Mouse (Mus musculus) lung, embryonic 14.5 days (tissue): ENCODE measurements around the gene Mmd2. TPM values are rescaled to one million over a fixed set of nuclear protein-coding genes. Genes with fewer than 3 reads are reported as not detected.

Experiments used
- ATAC-seq: fragments of 200-750 bp; cut with Nextera tagmentation; 2 replicates; pipeline ENCODE4 v1.8.0; 2017; ENCODE audit warnings: mild to moderate bottlenecking, moderate TSS enrichment, moderate library complexity; ENCODE audit not compliant: insufficient read depth
- DNase-seq: peaks from one replicate; pipeline ENCODE4 v3.0.0-alpha.2; 2015
- H3K27ac ChIP-seq: fragments of 300-500 bp; sonication (generic); 2 replicates; pipeline ENCODE4 v1.5.1; 2014; ENCODE audit warnings: low read depth, mild to moderate bottlenecking, moderate library complexity
- H3K27me3 ChIP-seq: fragments of 300-500 bp; sonication (generic); 2 replicates; pipeline ENCODE4 v1.6.1; 2014; ENCODE audit warnings: low read length, control low read depth; ENCODE audit not compliant: insufficient read depth
- H3K36me3 ChIP-seq: fragments of 300-500 bp; sonication (generic); 2 replicates; pipeline ENCODE4 v1.6.1; 2014; ENCODE audit warnings: control low read depth; ENCODE audit not compliant: insufficient read depth
- H3K4me1 ChIP-seq: fragments of 300-500 bp; sonication (generic); 2 replicates; pipeline ENCODE4 v1.6.1; 2014; ENCODE audit warnings: antibody characterized with exemption, control low read depth; ENCODE audit not compliant: insufficient read depth
- H3K4me2 ChIP-seq: fragments of 300-500 bp; sonication (generic); 2 replicates; pipeline ENCODE4 v1.6.1; 2014; ENCODE audit warnings: mild to moderate bottlenecking
- H3K4me3 ChIP-seq: fragments of 300-500 bp; sonication (generic); 2 replicates; pipeline ENCODE4 v1.5.1; 2014; ENCODE audit warnings: low read depth, low read length
- H3K9ac ChIP-seq: fragments of 300-500 bp; sonication (generic); 2 replicates; pipeline ENCODE4 v1.6.1; 2014
- H3K9me3 ChIP-seq: fragments of 300-500 bp; sonication (generic); 2 replicates; pipeline ENCODE4 v1.6.1; 2016; ENCODE audit warnings: low read depth, low read length, control low read depth
- CTCF ChIP-seq: IDR thresholded peaks from 2 replicates; pipeline ENCODE4 v1.5.1; 2016; ENCODE audit warnings: antibody characterized with exemption, low read depth
- WGBS: fragments of 180-500 bp; shearing (Covaris S2); extraction: QIAGEN DNeasy Blood & Tissue Kit; methylation state at CpG from one replicate; pipeline ENCODE4 v1.1.7; 2014; 5-methylcytosine and 5-hydroxymethylcytosine counted together
- polyA plus RNA-seq: library from polyadenylated mRNA; unstranded; fragments of >200 nt; fragmentation: Nextera tagmentation; extraction: Ambion mirVana; gene quantifications from 2 replicates; pipeline ENCODE4 v1.2.1, GENCODE M21; 2014

Gene Mmd2
- polyA plus RNA-seq, 1 experiment from 2014 or later, result 0.11 TPM

DNA sequence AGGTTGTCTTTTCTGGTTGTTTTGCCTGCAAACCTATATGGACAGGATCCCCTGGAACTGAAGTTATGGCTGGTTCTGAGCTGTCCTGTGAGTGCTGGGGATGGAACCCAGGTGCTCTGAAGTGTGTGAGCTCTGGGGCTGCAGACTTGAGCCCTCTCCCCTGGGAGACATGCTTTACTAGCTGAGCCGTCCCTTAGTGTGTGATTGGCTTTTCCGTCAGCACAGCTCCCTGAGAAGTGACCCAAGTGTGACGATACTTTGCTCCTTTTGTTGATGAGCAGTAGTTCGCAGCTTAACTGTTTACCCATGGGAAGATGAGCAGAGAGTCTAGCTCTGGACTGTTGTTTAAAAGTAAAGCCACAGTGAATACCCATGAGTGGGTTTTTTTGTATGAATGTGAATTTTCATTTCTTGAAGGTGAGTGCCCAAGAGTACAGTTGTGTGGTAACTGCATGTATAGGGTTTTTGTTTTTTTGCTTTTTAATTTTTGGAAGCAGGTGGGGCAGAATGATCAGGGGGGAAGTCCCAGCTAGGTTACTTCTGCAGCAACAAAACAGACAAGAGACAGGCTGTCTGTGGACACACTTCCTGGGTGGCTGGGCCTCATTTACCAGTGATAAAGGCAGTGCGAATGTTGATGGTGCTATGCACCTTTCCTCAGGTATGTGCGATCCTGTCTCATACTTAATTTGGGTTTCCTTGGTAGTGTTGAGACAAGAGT is 32.9 kb upstream of the Mmd2 start:
- Histone ChIP-seq H3K9ac (no peak overlapping the region), H3K4me1 (no peaks in the 10 kb centered on the region), H3K27me3 (no peaks in the 10 kb centered on the region), H3K4me3 (no peak overlapping the region), H3K4me2 (no peak overlapping the region), H3K9me3 (no peaks in the 10 kb centered on the region), H3K27ac (no peak overlapping the region), H3K36me3 (peaks cover 41% of the 10 kb centered on the region)
- TF ChIP-seq CTCF, result no peak
- no peak for ATAC-seq
- WGBS, result 87% methylated on average over 6 of the region's 6 CpGs
- no peak for DNase-seq

- DNase-seq (no peak), ATAC-seq (no peak)
- H3K4me3 ChIP-seq, result no peak overlapping the region
- H3K4me1 ChIP-seq, result no peaks in the 10 kb centered on the region
- no peak overlapping the region for H3K9ac ChIP-seq
- TF ChIP-seq CTCF, result no peak
- H3K36me3 ChIP-seq, result peaks cover 47% of the 10 kb centered on the region
- H3K9me3 ChIP-seq, result no peaks in the 10 kb centered on the region
- H3K4me2 ChIP-seq, result no peak overlapping the region
- WGBS, result 86% methylated on average over 5 of the region's 5 CpGs
- H3K27ac ChIP-seq, result no peak overlapping the region
- no peaks in the 10 kb centered on the region for H3K27me3 ChIP-seq
These were observed 31.5 kb upstream of the Mmd2 start for GRCm38 (mm10) chr5:142640088-142640487.

GRCm38 (mm10) chr5:142637823-142638222 is 29.2 kb upstream of the Mmd2 start:
- DNase-seq, result no peak
- H3K4me3 ChIP-seq, result no peak overlapping the region
- WGBS, result 88% methylated on average over 5 of the region's 5 CpGs
- H3K9me3 ChIP-seq, result no peaks in the 10 kb centered on the region
- H3K27ac ChIP-seq, result no peak overlapping the region
- no peak overlapping the region for H3K4me2 ChIP-seq
- no peaks in the 10 kb centered on the region for H3K4me1 ChIP-seq
- ATAC-seq, result no peak; the same call in 1 of the 2 replicates
- no peak overlapping the region for H3K9ac ChIP-seq
- H3K36me3 ChIP-seq, result peaks cover 50% of the 10 kb centered on the region
- no peaks in the 10 kb centered on the region for H3K27me3 ChIP-seq
- no peak for TF ChIP-seq CTCF

GRCm38 (mm10) chr5:142630224-142630623 is 21.6 kb upstream of the Mmd2 start:
- H3K4me3 ChIP-seq, result peak overlapping the region; percentile 95
- DNase-seq, result peak; percentile 9
- no peak for TF ChIP-seq CTCF
- H3K4me2 ChIP-seq, result peak overlapping the region; percentile 91
- no peaks in the 10 kb centered on the region for H3K9me3 ChIP-seq
- ATAC-seq, result no peak
- H3K9ac ChIP-seq, result peak overlapping the region; percentile 92
- 10% methylated on average over 6 of the region's 6 CpGs for WGBS
- no peaks in the 10 kb centered on the region for H3K27me3 ChIP-seq
- peaks cover 8% of the 10 kb centered on the region for H3K36me3 ChIP-seq
- H3K4me1 ChIP-seq, result peaks cover 8% of the 10 kb centered on the region; the same call in 1 of the 2 replicates
- no peak overlapping the region for H3K27ac ChIP-seq

GRCm38 (mm10) chr5:142629663-142630025 is 21.0 kb upstream of the Mmd2 start:
- TF ChIP-seq CTCF, result no peak
- no peak for DNase-seq
- Histone ChIP-seq H3K27me3 (no peaks in the 10 kb centered on the region), H3K9ac (peak overlapping the region; percentile 92), H3K4me2 (peak overlapping the region; percentile 91), H3K27ac (peak overlapping the region; percentile 70), H3K9me3 (no peaks in the 10 kb centered on the region), H3K4me3 (peak overlapping the region; percentile 95), H3K36me3 (peaks cover 8% of the 10 kb centered on the region), H3K4me1 (peaks cover 8% of the 10 kb centered on the region; the same call in 1 of the 2 replicates)
- peak; percentile 82 for ATAC-seq
- WGBS, result under 1% methylated on average over 38 of the region's 41 CpGs

GRCm38 (mm10) chr5:142628726-142629662 is 20.4 kb upstream of the Mmd2 start:
- H3K27ac ChIP-seq, result peak overlapping the region; percentile 88
- peaks cover 8% of the 10 kb centered on the region; the same call in 1 of the 2 replicates for H3K4me1 ChIP-seq
- peak overlapping the region; percentile 95 for H3K4me3 ChIP-seq
- H3K4me2 ChIP-seq, result peak overlapping the region; percentile 91
- no peaks in the 10 kb centered on the region for H3K9me3 ChIP-seq
- DNase-seq (peak; percentile 98), ATAC-seq (peak; percentile 98)
- peaks cover 4% of the 10 kb centered on the region for H3K36me3 ChIP-seq
- 1% methylated on average over 68 of the region's 69 CpGs for WGBS
- no peak for TF ChIP-seq CTCF
- no peaks in the 10 kb centered on the region for H3K27me3 ChIP-seq
- H3K9ac ChIP-seq, result peak overlapping the region; percentile 92

GRCm38 (mm10) chr5:142627398-142627797 is 18.8 kb upstream of the Mmd2 start, which contains the start of gene Wipi2:
Wipi2 (plus strand) TSS chr5:142627698.
- Histone ChIP-seq H3K4me2 (peak within 1 kb of the TSS; percentile 91), H3K36me3 (no peaks in the 10 kb centered on the region), H3K27ac (no peak within 1 kb of the TSS), H3K4me1 (peaks cover 8% of the 10 kb centered on the region; the same call in 1 of the 2 replicates), H3K27me3 (no peaks in the 10 kb centered on the region), H3K4me3 (peak within 1 kb of the TSS; percentile 95), H3K9ac (peak within 1 kb of the TSS; percentile 92), H3K9me3 (no peaks in the 10 kb centered on the region)
- WGBS, result 90% methylated on average over 2 of the region's 2 CpGs
- no peak for TF ChIP-seq CTCF
- ATAC-seq, result no peak
- no peak for DNase-seq
